Mouse (Mus musculus): ENCODE results near the gene Cox10. TPM values are rescaled to one million over a fixed set of nuclear protein-coding genes. Genes with fewer than 3 reads are reported as not detected.

Gene Cox10
- polyA plus RNA-seq, 1 experiment from 2014 or later, result 28.1 TPM

DNA sequence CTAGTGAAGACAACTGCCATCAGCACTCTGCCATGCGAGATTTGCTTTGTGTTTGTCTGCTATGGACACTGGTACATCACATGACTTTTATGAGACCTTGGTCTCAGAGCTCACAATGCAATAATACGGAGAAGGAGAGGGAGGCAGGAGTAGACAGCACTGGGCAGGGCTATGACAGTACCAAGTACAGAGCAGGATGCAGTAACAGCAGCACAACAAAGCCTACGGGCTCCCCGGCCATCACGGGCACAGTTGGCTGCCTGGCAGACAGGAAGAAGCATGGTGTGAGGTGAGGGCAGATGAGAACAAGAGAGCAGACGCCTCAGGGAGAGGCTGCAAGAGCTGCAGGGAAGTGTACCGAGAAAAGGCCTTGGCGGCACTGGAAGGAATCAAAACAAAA lies 87.3 kb downstream of the Cox10 start:
- Histone ChIP-seq H3K27me3 (no peaks in the 10 kb centered on the region), H3K9me3 (no peaks in the 10 kb centered on the region), H3K4me2 (no peak overlapping the region), H3K36me3 (peaks cover 8% of the 10 kb centered on the region; the same call in 1 of the 2 replicates), H3K27ac (no peak overlapping the region), H3K4me3 (no peak overlapping the region), H3K9ac (no peak overlapping the region), H3K4me1 (no peaks in the 10 kb centered on the region)
- ATAC-seq (ENCODE audit: insufficient number of reproducible peaks, insufficient read depth, low FRiP score, low TSS enrichment, low read depth), result no peak
- WGBS, result 81% methylated on average over 8 of the region's 8 CpGs

- no peak overlapping the region for H3K4me2 ChIP-seq
- no peaks in the 10 kb centered on the region for H3K9me3 ChIP-seq
- 92% methylated on average over 7 of the region's 7 CpGs for WGBS
- H3K4me3 ChIP-seq, result no peak overlapping the region
- no peak overlapping the region for H3K27ac ChIP-seq
- no peaks in the 10 kb centered on the region for H3K4me1 ChIP-seq
- no peaks in the 10 kb centered on the region for H3K27me3 ChIP-seq
- peaks cover 8% of the 10 kb centered on the region; the same call in 1 of the 2 replicates for H3K36me3 ChIP-seq
- no peak for ATAC-seq (ENCODE audit: insufficient number of reproducible peaks, insufficient read depth, low FRiP score, low TSS enrichment, low read depth)
- H3K9ac ChIP-seq, result no peak overlapping the region
Measured at GRCm38 (mm10) chr11:63990759-63991158, 88.5 kb downstream of the Cox10 start.

DNA sequence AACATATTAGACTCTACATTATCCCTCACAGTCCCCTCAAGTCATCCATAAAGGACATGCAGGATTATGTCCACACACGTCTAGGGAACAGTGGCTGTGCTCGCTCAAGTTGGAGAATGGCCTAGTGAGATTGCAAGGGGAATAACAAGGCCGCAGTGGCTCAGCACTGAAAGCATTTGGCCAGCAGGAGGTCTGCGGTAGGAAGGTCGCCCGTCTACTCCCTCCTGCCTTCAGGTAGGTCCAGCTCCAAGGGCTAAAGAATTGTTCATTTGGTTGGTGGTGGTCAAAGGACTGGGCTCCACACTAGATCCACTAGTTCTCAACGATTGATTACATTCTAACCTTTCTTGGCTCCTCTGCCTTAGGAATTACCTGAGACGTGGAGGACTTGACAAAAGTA lies 89.0 kb downstream of the Cox10 start:
- ATAC-seq (ENCODE audit: insufficient number of reproducible peaks, insufficient read depth, low FRiP score, low TSS enrichment, low read depth), result no peak
- 86% methylated on average over 8 of the region's 8 CpGs for WGBS

GRCm38 (mm10) chr11:63988991-63989860 lies 90.0 kb downstream of the Cox10 start:
- H3K9me3 ChIP-seq, result no peaks in the 10 kb centered on the region
- no peak overlapping the region for H3K9ac ChIP-seq
- no peak overlapping the region for H3K27ac ChIP-seq
- peaks cover 8% of the 10 kb centered on the region; the same call in 1 of the 2 replicates for H3K36me3 ChIP-seq
- H3K4me2 ChIP-seq, result no peak overlapping the region
- no peaks in the 10 kb centered on the region for H3K27me3 ChIP-seq
- WGBS, result 78% methylated on average over 9 of the region's 9 CpGs
- no peak for ATAC-seq (ENCODE audit: insufficient number of reproducible peaks, insufficient read depth, low FRiP score, low TSS enrichment, low read depth)
- H3K4me3 ChIP-seq, result no peak overlapping the region
- no peaks in the 10 kb centered on the region for H3K4me1 ChIP-seq

More for the DNA sequence above, 89.0 kb downstream of the Cox10 start:
- Histone ChIP-seq H3K27ac (no peak overlapping the region), H3K36me3 (peaks cover 8% of the 10 kb centered on the region; the same call in 1 of the 2 replicates), H3K9me3 (no peaks in the 10 kb centered on the region), H3K27me3 (no peaks in the 10 kb centered on the region), H3K4me3 (no peak overlapping the region), H3K4me1 (no peaks in the 10 kb centered on the region), H3K9ac (no peak overlapping the region), H3K4me2 (no peak overlapping the region)

GRCm38 (mm10) chr11:63988031-63988665 lies 91.1 kb downstream of the Cox10 start:
- no peak overlapping the region for H3K4me3 ChIP-seq
- H3K27me3 ChIP-seq, result no peaks in the 10 kb centered on the region
- no peaks in the 10 kb centered on the region for H3K4me1 ChIP-seq
- ATAC-seq (ENCODE audit: insufficient number of reproducible peaks, insufficient read depth, low FRiP score, low TSS enrichment, low read depth), result no peak
- no peak overlapping the region for H3K27ac ChIP-seq
- no peaks in the 10 kb centered on the region for H3K9me3 ChIP-seq
- peaks cover 8% of the 10 kb centered on the region; the same call in 1 of the 2 replicates for H3K36me3 ChIP-seq
- H3K9ac ChIP-seq, result no peak overlapping the region
- WGBS, result 78% methylated on average over 3 of the region's 3 CpGs
- H3K4me2 ChIP-seq, result no peak overlapping the region

GRCm38 (mm10) chr11:63986710-63987109 lies 92.6 kb downstream of the Cox10 start:
- Histone ChIP-seq H3K9ac (no peak overlapping the region), H3K27me3 (no peaks in the 10 kb centered on the region), H3K36me3 (peaks cover 8% of the 10 kb centered on the region; the same call in 1 of the 2 replicates), H3K27ac (no peak overlapping the region), H3K4me2 (no peak overlapping the region), H3K4me1 (no peaks in the 10 kb centered on the region), H3K9me3 (no peaks in the 10 kb centered on the region), H3K4me3 (no peak overlapping the region)
- 67% methylated on average over 4 of the region's 4 CpGs for WGBS
- ATAC-seq (ENCODE audit: insufficient number of reproducible peaks, insufficient read depth, low FRiP score, low TSS enrichment, low read depth), result no peak

DNA sequence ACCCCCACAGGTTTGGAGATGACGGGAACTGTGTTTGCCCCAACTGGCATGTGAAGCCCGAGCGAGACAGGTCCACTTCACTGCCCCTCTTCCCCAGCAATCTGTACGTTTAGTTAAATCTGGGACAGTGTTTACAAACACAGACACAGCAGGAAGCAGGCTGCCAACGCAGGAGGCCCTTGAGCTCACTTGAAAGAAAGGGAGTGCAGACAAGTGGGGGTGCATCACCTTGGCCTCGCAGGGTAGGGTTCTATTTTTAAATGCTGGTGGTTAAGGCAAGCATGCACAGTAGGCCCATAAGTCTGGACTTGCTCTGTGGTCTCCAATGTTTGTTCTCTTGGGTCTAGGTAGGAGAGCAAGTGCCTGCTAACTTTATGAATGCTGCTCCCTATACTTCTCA lies 93.8 kb downstream of the Cox10 start:
- Histone ChIP-seq H3K27me3 (no peaks in the 10 kb centered on the region), H3K4me3 (no peak overlapping the region), H3K9ac (no peak overlapping the region), H3K4me1 (no peaks in the 10 kb centered on the region), H3K4me2 (no peak overlapping the region), H3K9me3 (no peaks in the 10 kb centered on the region), H3K27ac (no peak overlapping the region), H3K36me3 (0 out of 2 replicates have a peak, but pooled peaks cover 3% of the 10 kb centered on the region)
- 70% methylated on average over 6 of the region's 6 CpGs for WGBS
- no peak for ATAC-seq (ENCODE audit: insufficient number of reproducible peaks, insufficient read depth, low FRiP score, low TSS enrichment, low read depth)

GRCm38 (mm10) chr11:63984622-63985168 lies 94.6 kb downstream of the Cox10 start:
- H3K4me3 ChIP-seq, result no peak overlapping the region
- WGBS, result 66% methylated on average over 6 of the region's 6 CpGs
- H3K4me1 ChIP-seq, result no peaks in the 10 kb centered on the region
- no peaks in the 10 kb centered on the region for H3K9me3 ChIP-seq
- ATAC-seq (ENCODE audit: insufficient number of reproducible peaks, insufficient read depth, low FRiP score, low TSS enrichment, low read depth), result no peak
- H3K36me3 ChIP-seq, result no peaks in the 10 kb centered on the region
- H3K27ac ChIP-seq, result no peak overlapping the region
- no peaks in the 10 kb centered on the region for H3K27me3 ChIP-seq
- H3K4me2 ChIP-seq, result no peak overlapping the region
- H3K9ac ChIP-seq, result no peak overlapping the region

GRCm38 (mm10) chr11:63977741-63978140 lies 101.5 kb downstream of the Cox10 start:
- Histone ChIP-seq H3K36me3 (peaks cover 18% of the 10 kb centered on the region), H3K27me3 (no peaks in the 10 kb centered on the region), H3K4me2 (no peak overlapping the region), H3K4me3 (no peak overlapping the region), H3K27ac (no peak overlapping the region), H3K9me3 (no peaks in the 10 kb centered on the region), H3K9ac (no peak overlapping the region), H3K4me1 (no peaks in the 10 kb centered on the region)
- ATAC-seq (ENCODE audit: insufficient number of reproducible peaks, insufficient read depth, low FRiP score, low TSS enrichment, low read depth), result no peak
- 68% methylated on average over 2 of the region's 2 CpGs for WGBS

- H3K4me1 ChIP-seq, result no peaks in the 10 kb centered on the region
- H3K9me3 ChIP-seq, result no peaks in the 10 kb centered on the region
- no peak for ATAC-seq (ENCODE audit: insufficient number of reproducible peaks, insufficient read depth, low FRiP score, low TSS enrichment, low read depth)
- H3K4me3 ChIP-seq, result no peak overlapping the region
- no peak overlapping the region for H3K9ac ChIP-seq
- no peak overlapping the region for H3K27ac ChIP-seq
- 83% methylated on average over 2 of the region's 2 CpGs for WGBS
- peaks cover 18% of the 10 kb centered on the region for H3K36me3 ChIP-seq
- H3K27me3 ChIP-seq, result no peaks in the 10 kb centered on the region
- no peak overlapping the region for H3K4me2 ChIP-seq
Measured at GRCm38 (mm10) chr11:63976775-63977174, 102.5 kb downstream of the Cox10 start.

DNA sequence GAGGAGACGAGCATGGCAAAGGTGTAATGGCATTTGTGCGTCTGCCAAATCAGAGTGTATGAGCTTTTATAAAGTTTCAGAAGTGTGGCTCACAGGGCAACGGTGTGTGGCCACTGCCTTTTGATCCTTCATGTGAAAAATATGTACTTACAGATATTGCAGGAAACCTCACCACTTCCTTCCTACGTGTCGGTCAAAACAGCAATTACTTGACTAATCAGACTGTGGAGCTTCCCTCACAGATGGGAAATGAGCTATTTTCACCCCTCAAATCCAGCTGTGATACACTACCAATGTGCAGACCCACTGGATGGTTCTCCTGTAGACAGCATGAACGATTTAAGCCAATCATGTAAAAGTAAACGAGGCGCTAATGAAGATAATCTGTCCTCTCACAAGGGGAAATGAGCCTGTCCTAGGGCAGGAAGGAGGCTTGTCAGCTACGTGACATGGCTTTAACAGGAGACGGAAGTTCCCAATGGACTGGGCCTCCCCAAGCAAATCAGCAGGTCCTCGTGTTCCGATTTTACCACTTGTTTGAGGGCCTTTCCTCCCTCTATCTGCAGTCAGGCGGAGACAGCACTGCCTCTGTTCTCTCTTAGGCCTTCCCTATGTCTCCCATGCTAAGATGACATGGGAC lies 103.9 kb downstream of the Cox10 start:
- H3K27me3 ChIP-seq, result no peaks in the 10 kb centered on the region
- WGBS, result 71% methylated on average over 13 of the region's 13 CpGs
- no peaks in the 10 kb centered on the region for H3K4me1 ChIP-seq
- no peak overlapping the region for H3K4me3 ChIP-seq
- peaks cover 18% of the 10 kb centered on the region for H3K36me3 ChIP-seq
- ATAC-seq (ENCODE audit: insufficient number of reproducible peaks, insufficient read depth, low FRiP score, low TSS enrichment, low read depth), result no peak
- no peak overlapping the region for H3K4me2 ChIP-seq
- no peak overlapping the region for H3K9ac ChIP-seq
- H3K9me3 ChIP-seq, result no peaks in the 10 kb centered on the region
- H3K27ac ChIP-seq, result no peak overlapping the region

Measured in embryonic facial prominence, embryonic 13.5 days (tissue).